Mouse (Mus musculus) layer of hippocampus, postnatal 36 days (tissue): Measurements from ENCODE around the gene Zbtb20. TPM values are rescaled to one million over a fixed set of nuclear protein-coding genes. Genes with fewer than 3 reads are reported as not detected.
A peak's percentile ranks its signal among the peaks of the same experiment; 100 is the strongest.

ENCODE experiments used
- DNase-seq, 2 experiments: peaks; one replicate each; pipeline ENCODE4 v3.0.0; 2022
- total RNA-seq, 2 experiments: library from RNA; stranded (reverse); gene quantifications; 2 replicates each; pipeline ENCODE4 v1.2.3; 2021

Zbtb20 gene
- total RNA-seq, 2 experiments from 2014 or later, result 304 to 382 TPM

DNA sequence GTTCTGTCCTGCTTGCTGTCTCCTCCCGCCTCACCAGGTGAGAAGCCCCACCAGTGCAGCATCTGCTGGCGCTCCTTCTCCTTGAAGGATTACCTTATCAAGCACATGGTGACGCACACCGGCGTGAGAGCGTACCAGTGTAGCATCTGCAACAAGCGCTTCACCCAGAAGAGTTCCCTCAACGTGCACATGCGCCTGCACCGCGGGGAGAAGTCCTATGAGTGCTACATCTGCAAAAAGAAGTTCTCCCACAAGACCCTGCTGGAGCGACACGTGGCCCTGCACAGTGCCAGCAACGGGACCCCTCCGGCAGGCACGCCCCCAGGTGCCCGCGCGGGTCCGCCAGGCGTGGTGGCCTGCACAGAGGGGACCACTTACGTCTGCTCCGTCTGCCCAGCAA is 742.6 kb downstream of the Zbtb20 start:
- no peak for DNase-seq

DNA sequence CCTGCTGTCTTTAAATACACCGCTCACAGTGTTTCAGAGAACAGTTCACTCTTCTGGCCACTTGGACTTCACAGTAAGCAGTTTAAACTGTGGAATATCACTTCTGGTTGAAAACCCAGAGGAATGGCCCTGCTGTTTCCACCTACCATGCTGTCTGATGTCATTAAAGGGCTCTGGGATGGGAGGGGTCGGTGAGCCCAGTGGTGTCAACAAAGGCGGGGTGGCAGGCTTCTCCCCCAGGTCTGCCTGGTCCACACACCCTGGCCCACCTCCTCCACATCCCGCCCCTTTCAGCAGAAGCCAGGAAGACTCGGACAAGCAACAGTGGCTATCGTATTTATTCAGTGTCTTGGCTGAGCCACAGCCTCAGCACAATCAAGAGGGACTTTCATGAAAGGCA is 743.6 kb downstream of the Zbtb20 start:
- no peak for DNase-seq

DNA sequence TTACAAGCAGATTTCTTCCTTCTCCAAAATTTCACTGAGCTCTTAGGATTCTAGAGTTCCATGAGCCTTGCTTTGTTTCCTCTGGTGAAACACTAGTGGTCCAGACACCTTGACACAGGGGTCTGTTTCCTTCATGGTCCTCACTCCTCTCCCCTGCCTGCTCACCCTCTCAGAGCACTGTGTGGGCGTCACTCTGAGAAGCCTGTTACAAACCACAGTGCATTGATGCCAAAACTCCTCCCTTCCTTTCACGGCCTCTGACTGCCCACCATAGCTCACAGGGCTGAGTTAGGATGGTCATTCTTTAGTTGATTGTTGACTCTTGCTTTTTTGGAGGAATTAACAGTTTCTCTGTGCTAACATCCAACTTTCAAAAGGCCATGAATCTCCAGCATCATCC is 744.7 kb downstream of the Zbtb20 start:
- no peak for DNase-seq

DNA sequence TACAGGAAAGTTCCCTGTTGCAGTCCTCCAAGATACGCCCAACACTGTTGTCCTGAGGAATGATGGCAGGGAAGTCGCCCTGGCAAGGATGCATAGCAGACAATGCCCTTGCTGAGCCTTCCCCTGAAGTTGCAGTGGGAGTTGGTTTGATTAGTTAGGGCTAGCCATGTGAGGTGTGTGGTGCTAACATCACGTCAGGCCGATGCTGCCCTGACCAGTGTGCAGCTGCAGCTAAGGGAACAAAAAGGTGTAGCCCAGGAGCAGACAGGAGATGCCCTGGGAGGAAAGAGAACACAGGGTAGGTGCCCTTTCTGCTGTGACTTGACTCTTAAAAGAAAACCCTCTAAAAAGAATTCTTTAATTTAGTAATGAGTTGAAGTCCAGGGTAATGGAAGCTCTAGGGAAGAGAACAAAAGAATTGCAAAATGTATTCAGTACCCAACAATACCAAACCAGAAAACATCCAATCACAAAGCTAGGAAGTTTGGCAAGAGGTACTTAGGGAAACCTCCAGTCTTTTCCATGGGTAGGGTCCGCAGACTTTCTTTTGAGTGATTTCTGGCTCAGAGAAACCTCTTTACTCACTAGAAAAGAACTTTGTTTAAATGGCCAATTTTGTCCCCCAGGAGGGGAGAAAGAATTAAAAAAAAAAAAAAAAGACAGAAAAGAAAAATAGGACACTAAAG is 747.8 kb downstream of the Zbtb20 start:
- DNase-seq, result no peak

DNA sequence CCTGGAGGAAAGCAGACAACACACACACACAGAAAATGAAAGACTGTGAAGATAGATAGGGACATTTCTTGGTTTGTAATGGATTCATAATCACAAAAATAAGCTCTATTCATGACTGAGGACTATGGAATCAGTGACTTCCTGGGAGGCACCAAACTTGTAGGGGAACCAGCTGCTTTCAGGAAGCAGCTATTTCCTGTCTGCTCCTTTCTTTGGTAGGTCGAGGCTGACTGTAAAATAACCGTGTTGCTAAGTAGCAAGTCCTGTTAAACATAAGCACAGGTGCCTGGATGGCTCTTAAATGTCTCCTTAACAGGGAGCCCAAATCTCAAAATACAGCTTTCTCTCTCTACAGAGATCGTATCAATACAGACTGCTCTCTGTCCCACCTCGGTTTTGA is 749.2 kb downstream of the Zbtb20 start:
- no peak for DNase-seq

DNA sequence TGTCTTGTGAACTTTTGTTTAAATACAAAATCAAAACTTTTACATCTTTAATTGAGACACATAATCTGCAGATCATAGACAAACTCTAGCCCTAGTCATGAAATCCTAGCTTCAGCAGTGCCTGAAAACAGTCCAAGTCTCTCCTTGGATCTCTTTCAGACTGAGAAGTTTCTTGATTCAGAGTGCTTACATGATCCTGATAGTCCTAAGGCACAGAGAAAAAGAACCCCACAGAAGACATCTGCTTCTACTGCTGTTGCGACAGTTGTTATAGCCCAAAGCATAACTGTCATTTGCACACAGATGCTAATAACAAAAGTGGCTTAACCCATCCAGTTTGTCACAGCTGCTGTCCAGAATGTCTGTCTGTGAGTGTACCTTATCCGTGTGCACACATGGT is 749.6 kb downstream of the Zbtb20 start:
- DNase-seq, result no peak

DNA sequence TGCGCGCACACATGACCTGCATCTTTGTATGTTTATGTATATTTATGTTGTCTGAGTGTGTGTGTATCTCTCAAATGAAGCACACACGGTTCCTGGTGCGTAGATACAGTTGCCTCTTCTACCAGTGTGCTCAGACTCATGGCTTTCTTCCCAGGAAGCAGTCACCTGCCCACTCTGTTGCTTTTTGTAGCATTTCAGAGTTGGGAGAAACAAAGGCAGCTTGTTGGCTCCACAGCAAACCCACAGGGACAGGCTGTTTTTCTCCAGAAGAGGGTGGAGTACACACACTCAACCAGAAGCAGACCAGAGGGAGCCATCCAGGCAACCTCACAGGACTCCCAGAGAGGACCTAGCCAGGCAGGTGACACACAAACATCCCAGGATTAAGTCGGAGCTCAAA is 750.3 kb downstream of the Zbtb20 start:
- DNase-seq, result peak; percentile 41 to 50

DNA sequence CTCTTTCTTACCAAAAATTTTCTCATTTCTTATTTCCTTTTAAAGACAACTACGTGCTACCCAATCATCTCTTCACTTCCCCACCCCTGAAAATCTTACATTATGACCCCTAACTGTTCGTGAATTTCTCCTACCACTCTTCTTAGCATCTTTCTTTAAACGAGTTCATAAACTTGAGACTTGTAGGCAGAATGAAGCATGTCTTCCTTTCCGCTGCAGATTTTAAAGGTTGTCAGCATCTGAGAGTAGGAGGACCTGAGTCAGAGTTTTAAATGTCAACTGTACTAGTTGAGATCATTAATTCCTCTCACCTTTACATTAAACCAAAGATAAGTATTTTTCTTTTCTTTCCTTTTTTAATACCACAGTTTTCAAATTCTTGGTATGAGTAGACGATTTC is 753.0 kb downstream of the Zbtb20 start:
- DNase-seq, result no peak

DNA sequence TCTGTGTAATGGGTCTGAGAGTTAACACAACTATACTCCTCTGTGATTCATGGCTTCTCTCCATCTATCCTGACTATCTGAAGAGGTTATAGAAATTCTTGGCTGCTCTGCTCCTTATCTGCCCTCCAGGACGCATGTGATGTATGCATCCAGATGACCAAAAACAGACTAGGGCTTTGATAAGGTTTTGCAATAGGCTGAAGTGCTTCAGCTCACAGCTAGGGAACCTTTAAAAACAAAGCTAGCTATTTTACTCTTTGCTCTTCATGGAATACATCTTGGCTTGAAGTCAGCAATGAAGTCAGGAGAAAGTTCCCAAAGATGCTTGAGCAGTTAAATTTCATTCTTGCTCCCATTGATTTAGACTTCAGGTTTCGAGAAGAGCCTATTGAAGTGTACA is 756.1 kb downstream of the Zbtb20 start:
- DNase-seq, result no peak

DNA sequence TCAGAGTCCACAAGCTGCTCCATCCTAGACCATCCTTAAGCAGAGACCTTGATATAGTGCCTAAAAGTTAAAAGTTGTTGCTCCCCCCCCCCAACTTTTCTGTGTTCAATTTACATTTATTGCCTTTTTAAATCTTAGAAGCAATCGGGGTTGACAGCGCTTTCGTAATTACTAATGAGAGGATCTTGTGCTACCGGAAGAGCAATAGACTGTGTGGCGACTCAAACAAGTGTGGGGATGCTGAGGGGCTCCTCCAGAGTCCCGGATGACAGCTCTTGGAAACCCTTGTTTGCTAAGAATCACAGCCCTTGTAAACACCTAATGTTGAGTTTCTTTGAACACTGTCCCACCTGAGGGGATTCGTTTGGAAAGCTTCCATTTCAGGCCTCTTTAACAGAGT is 758.4 kb downstream of the Zbtb20 start:
- DNase-seq, result no peak

DNA sequence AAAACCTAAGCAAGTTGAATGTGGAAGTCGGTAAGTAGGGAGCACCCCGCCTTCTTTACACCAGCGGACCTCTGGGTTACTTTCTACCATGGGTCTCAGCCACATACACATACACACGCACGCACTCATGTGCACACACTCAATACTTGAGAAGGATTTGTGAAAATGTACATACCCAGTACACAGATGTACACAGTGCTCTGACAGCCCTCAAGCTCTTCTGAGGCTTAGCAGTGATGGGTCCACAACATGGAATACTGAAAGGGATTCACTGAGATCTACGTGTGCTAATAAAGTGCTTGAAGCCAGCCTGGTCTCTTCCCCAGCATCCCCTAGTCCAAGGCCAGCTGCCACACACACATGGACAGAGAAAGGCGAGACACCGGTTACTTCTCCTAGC is 761.6 kb downstream of the Zbtb20 start:
- no peak for DNase-seq

DNA sequence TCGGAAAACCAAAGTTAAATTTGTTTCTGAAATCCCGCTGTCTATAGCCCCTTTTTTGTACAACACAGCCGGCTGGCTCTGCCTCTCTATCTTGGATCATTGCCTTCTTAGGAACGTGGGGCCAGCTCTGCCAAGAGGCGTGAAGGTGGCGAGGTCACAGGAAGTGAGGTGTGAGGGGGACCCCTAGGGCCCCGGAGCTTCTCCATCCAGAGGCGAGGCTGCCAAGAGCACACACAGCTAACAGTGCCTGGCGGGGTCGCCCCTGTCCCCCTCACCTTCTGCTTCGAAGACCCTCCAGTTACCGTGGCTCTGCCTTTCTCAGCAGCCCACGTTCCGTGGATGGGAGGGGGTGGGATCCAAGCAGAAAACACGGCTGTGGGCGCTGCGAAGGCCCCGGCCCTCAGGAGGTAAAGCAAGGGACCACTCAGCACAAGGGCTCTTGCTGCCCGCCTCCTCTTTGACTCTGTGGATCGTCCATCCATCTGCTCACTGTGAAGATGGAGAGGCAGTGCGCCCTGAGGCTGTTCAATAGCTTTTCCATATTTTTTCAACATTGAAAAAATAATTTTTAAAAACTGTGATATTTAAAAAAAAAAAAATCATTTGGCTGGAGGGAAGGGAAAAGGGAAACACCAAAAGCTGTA is 762.8 kb downstream of the Zbtb20 start:
- DNase-seq, result peak; percentile 30 to 48

DNA sequence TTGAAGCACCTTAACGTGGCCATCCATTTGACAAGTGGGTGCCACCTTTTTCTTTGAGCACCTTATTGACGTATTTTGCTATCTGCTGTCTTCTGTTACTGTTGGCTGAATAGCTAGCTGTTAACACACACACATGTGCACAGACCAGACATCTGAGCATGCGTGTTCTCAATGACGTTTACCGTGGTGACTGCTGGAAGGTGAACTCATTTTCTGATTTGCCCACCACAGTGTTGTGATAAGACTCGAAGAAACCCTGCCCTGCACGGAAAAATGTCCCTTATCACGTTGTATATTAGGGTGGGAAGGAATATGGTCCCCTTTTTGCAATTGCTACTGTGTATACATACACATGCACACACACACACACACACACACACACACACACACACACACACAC is 765.5 kb downstream of the Zbtb20 start:
- no peak for DNase-seq

DNA sequence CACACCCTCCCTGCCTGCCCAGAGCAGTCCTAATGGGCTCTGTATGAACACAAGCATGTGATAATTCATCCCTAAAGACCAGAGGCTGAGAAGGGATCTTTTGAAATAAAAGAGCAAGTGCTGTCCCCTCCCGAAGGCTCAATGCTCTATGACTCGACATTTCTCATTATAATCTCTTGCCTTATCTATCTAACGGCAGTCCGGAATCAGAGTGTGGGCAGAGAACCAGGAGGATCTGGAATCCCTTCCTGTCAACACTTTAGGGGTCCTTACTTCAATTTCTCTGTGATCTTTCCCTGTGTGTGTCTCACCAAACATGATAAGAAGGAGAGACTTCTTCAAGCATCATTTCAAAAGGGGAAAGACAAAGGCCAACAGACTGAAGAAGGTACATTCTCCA is 770.2 kb downstream of the Zbtb20 start:
- DNase-seq, result no peak

DNA sequence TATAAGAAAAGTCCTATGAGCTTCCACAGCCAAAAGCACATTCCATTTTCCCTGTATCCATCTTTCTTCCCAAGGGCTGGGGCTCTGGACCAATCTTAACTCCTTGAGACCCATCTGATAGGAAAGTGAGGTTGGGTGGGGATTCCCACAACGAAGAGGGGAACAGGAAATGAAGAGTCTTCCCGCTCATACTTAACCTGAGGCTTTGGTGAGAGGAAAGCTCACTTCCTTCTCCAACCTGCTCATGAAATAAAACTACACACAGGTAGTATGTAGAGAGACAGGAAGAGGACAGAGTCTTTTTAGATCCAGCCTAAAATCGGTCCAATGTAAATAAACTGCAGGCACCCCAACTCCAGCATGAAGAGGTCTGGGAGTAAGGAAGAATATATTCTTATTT is 771.3 kb downstream of the Zbtb20 start:
- no peak for DNase-seq

DNA sequence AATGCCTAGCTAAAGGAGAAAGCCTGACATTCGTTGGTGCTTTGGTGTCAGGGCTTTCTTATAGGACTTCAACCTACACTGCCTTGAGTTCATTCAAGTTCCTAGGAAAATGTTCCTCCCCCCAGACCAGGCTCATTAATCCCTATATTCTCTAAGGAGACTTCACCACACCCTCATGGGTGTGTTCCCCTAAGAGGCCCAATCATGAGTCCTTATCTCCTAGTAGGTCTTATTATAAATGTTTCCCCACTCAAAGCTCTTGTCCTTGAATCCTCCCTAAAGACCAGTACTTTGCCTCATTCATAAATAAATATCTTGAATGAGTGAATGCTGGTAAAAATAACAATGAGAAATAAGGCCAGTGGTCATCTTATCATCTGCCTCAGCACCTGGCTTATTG is 772.0 kb downstream of the Zbtb20 start:
- DNase-seq, result no peak

DNA sequence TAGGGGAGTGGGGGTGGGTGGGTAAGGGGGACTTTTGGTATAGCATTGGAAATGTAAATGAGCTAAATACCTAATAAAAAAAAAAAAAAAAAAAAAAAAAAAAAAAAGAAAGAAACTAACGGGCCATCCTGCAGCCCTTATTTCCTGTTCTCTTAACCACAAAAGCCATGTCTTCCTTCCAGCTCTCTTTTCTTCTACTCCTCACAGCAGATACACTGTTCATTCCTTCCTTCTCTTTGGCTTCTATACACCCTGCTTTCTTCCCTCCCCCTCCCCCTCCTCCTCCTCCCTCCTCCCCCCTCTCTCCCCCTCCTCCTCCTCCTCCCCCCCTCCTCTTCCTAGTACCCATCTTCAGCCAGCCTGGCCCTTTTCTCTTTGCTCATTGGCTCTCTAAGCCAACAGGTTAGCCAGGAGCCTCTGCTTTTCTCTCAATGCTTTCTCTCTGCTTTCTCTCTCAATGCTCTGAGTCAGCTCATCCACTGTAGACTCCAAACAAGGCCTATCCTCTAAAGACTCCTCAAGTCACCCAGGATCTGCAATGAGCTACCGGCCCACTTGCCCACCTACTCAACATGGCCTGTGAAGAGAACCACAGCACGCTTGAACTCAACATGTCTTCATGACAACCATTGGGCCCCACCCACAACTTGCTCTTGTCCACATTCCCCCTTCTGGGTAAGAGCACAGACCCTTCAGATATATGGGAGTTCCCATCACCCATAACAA is 774.8 kb downstream of the Zbtb20 start:
- DNase-seq, result no peak

DNA sequence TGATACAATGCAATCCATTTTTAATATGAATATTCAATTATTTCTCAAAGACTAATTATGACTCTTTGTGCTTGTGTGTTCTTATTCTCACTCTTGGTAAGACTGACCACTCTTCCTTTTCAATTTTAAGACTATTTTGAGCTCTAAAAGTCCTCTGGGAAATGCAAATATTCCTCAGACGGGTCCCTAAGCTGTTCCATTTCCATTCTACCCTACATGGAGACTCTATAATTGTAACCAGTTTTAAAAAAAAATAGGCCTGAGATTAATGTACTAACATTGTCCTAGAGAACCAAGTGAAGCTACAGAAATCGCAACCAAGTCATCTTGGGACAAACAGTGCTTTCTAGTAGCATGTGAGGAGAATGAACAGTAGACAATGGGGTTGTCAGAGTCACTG is 777.6 kb downstream of the Zbtb20 start:
- no peak for DNase-seq

DNA sequence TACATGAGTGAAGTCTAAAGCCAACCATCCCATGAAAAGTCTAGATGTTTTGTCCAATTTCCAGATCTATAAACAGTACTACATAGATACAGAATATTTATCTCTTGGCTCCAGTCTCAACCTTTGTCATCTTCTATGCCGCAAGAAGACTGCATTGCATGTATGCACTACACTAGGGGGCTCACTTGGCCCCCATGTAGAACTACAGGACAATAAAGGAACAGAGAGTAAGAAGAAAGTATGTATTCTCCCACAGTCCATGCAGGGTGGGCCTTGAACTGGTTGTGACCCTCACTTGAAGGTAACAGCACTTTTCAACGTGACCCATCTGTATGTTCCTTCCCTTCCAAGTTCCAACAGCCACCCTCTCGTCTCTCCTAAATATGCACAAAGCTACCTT is 778.6 kb downstream of the Zbtb20 start:
- DNase-seq, result no peak

DNA sequence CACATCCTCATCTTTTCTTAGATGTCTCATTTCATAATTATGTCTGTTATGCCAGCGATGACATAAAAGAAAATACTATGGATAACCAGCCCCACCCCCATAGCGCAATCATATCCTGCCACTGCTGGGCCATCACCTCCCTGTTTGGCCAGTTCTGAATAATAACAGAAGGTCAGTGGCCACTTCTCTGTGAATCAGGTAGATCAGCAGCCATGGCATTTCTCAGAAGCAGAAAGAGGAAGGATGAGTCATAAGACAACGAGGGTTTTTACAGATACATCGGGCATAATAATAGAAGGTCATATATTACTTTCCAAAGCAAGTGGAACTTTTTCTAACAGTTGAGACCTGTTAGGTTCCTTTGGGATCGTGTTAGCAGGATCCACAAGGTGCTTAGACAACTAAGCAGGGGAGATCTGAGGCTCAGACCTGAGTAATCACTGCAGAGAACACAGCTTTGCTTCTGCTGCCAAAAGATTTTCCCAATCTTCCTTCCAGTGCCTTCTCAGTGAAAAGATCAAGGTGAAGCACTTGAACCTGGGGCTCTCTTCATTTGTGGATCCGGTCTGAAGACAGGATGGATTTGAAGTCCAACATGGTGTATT is 779.6 kb downstream of the Zbtb20 start:
- DNase-seq, result no peak

DNA sequence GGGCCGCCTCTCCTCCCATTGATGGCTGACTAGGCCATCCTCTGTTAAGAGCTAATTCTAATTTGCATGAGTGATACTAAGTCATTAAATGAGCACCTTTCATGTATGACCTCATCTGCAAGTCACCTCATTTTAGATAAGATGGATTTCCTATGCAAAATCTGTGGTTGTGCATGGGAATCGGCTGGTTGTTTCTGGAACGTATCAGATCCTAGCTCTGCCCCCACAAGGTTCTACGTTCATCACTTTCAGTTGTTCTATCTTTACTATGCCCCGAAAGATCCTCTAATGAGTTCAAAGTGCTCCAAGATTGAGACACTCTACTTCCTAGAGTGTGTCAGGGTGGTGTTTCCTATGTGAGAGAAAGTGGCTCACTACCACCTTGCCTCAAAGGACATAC is 785.9 kb downstream of the Zbtb20 start:
- no peak for DNase-seq

DNA sequence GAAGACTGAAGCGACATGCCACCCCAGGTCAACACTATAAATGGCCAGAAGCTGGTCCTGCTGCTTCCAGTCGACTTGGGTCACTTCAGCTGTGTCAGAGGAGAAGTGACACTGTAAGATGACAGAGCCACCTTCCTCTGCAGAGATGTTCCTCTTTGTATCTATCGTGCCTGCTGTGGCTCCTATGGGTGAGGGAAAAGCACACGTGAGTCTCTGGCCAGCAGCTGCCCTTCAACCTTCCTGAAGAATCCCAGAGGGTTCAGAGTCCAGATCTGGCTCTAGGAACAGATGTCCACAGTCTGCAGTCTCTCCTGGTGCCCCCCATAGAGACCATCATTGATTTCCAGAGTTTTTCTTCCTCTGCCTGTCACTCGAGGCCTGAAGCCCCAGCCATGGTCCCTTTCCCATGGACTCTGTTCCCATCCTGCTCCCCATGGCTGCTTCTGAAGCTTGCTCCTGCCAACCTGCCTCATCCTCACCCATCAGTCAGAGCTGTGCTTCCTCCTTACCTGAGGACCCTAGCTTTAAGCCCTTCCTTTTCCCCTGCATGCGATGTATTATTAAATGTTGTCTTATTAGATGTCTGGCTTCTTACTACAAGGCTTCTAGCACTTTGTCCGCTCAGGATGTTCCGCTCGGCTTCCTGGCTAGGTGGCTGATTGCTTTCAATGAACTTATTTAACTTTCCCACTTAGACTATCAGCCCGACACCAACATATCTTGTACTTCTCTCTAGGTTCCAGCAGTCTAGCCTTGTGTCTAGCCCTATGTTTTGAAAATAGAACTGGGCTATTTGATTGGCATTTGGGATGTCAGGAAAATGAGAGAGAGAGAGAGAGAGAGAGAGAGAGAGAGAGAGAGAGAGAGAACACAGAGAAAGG is 786.7 kb downstream of the Zbtb20 start:
- no peak for DNase-seq
